7 mouse cellular contexts compared by ENCODE assay signal in the genomic region with DNA sequence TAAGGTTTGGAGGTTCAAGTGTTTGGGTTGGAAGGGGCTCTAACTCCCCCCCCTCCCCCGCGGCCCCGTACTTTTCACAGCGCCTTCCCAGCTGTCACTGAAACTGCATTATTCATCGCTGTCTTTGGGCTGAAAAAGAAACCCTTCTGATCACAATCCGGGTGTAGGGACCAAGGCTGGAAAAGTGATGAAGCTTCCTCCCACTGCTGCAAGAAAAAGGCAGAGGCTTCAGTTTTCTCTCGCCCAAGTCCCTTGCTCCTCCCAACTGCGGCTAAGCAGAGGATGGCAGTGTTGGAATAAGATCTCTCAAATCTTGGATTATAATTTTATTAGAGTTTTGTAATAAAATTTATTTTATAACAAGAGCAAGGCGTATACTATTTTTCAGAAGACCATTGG. TPM values are rescaled to one million over a fixed set of nuclear protein-coding genes. Genes with fewer than 3 reads are reported as not detected.
A peak's percentile ranks its signal among the peaks of the same experiment; 100 is the strongest.
DNase-seq lines count a peak whose midpoint lies in the region; ATAC-seq and TF ChIP-seq lines count a peak whose summit lies in the region.

No protein-coding gene starts in this region.

- no peak for ATAC-seq in neural tube, embryonic 11.5 days (ENCODE audit: insufficient read depth, low FRiP score, low TSS enrichment)
- peak; percentile 20; the same call in 1 of the 2 replicates for ATAC-seq in forebrain, embryonic 15.5 days (replicated peaks)

- peaks cover 2% of the 10 kb centered on the region; the same call in 1 of the 2 replicates for H3K4me1 ChIP-seq in neural tube, embryonic 11.5 days (ENCODE audit: control insufficient read depth, insufficient read depth, low read length)
- H3K4me1 ChIP-seq in forebrain, embryonic 15.5 days = peaks cover 34% of the 10 kb centered on the region
- H3K4me1 ChIP-seq in liver, adult 2 months (ENCODE audit: control insufficient read depth, insufficient read depth, low read length) = peaks cover 6% of the 10 kb centered on the region

- no peak for TF ChIP-seq CTCF in liver, adult 2 months (IDR thresholded peaks at IDR 0.05; ENCODE audit: low read depth, low read length)

- no peaks in the 10 kb centered on the region for H3K9me3 ChIP-seq in neural tube, embryonic 11.5 days (ENCODE audit: control insufficient read depth, low read length)
- no peaks in the 10 kb centered on the region for H3K9me3 ChIP-seq in forebrain, embryonic 15.5 days

- no peak for TF ChIP-seq POLR2A in liver, adult 2 months (IDR thresholded peaks at IDR 0.05; ENCODE audit: extremely low read depth, insufficient read depth, low read length)

- H3K79me2 ChIP-seq in liver, adult 2 months (ENCODE audit: control insufficient read depth, insufficient read depth, low read length) = no peaks in the 10 kb centered on the region

- H3K27ac ChIP-seq in neural tube, embryonic 11.5 days (ENCODE audit: low read depth, low read length) = peak overlapping the region; percentile 91
- peak overlapping the region; percentile 97 for H3K27ac ChIP-seq in forebrain, embryonic 15.5 days (replicated peaks)
- H3K27ac ChIP-seq in liver, adult 2 months (replicated peaks; ENCODE audit: insufficient read depth, low read depth, low read length) = peak overlapping the region; percentile 41

- no peaks in the 10 kb centered on the region for H3K27me3 ChIP-seq in neural tube, embryonic 11.5 days (ENCODE audit: control insufficient read depth, insufficient read depth, low read length)
- no peaks in the 10 kb centered on the region for H3K27me3 ChIP-seq in forebrain, embryonic 15.5 days
- no peaks in the 10 kb centered on the region for H3K27me3 ChIP-seq in liver, adult 2 months (ENCODE audit: control insufficient read depth, insufficient read depth, low read length)

- H3K4me3 ChIP-seq in neural tube, embryonic 11.5 days (ENCODE audit: low read depth, low read length) = peak overlapping the region; percentile 24
- H3K4me3 ChIP-seq in forebrain, embryonic 15.5 days = peak overlapping the region; percentile 40
- no peak overlapping the region for H3K4me3 ChIP-seq in liver, adult 2 months (ENCODE audit: insufficient read depth, low read depth, low read length)

- no peaks in the 10 kb centered on the region for H3K36me3 ChIP-seq in neural tube, embryonic 11.5 days (ENCODE audit: control insufficient read depth, insufficient read depth, low read length)
- no peaks in the 10 kb centered on the region for H3K36me3 ChIP-seq in forebrain, embryonic 15.5 days
- no peaks in the 10 kb centered on the region for H3K36me3 ChIP-seq in liver, adult 2 months (ENCODE audit: control insufficient read depth, insufficient read depth, low read length)

- no peak for DNase-seq in neural tube, embryonic 11.5 days (ENCODE audit: low spot score)
- no peak for DNase-seq in neural tube, embryonic 10.5 days (ENCODE audit: extremely low spot score, low spot score)
- DNase-seq in liver, adult 2 months (ENCODE audit: extremely low read depth, low read depth, low spot score) = no peak
- DNase-seq in right cerebral cortex, postnatal 14 days = no peak
- DNase-seq in gastrocnemius, postnatal 10 days = no peak
- no peak for DNase-seq in layer of hippocampus, postnatal 10 days (ENCODE audit: low spot score in 2 of 2)

- H3K9ac ChIP-seq in neural tube, embryonic 11.5 days (ENCODE audit: low read length) = 0 out of 2 replicates have a peak overlapping the region, but pooled peaks have one; percentile 12
- H3K9ac ChIP-seq in forebrain, embryonic 15.5 days (replicated peaks) = peak overlapping the region; percentile 62
- peak overlapping the region; percentile 67 for H3K9ac ChIP-seq in liver, adult 2 months (ENCODE audit: low read depth, low read length)

- peak overlapping the region; percentile 46 for H3K4me2 ChIP-seq in neural tube, embryonic 11.5 days (ENCODE audit: low read depth)
- H3K4me2 ChIP-seq in forebrain, embryonic 15.5 days (replicated peaks) = peak overlapping the region; percentile 59

- WGBS in neural tube, embryonic 11.5 days = 13% methylated on average over 9 of the region's 9 CpGs
- 3% methylated on average over 9 of the region's 9 CpGs for WGBS in forebrain, embryonic 15.5 days
- 10% methylated on average over 9 of the region's 9 CpGs for WGBS in liver, adult 2 months

RNA-seq across cellular contexts. Expression of a gene that starts 2.1 kb away (rescaled TPM):
- 40.8 and 43.5 TPM in 2 replicates for polyA plus RNA-seq in neural tube, embryonic 11.5 days (2014; fragmentation: Nextera tagmentation; extraction: Ambion mirVana)
- polyA plus RNA-seq in forebrain, embryonic 15.5 days (2015; fragmentation: Nextera tagmentation; extraction: Ambion mirVana) = 47.6 and 50.5 TPM in 2 replicates
- total RNA-seq in liver, adult 2 months (2014; rRNA removed) = 1.8 and 2.2 TPM in 2 replicates
- 3.3 and 4.7 TPM in 2 replicates for polyA plus RNA-seq in liver, adult 2 months (2012; rRNA removed)
- 1 to 10 TPM; 4.3 to 5.2 TPM for total RNA-seq in gastrocnemius, postnatal 10 days (2021)
- 10 to 100 TPM; 10.4 to 14.0 TPM for total RNA-seq in layer of hippocampus, postnatal 10 days (2021)

RNA-seq across cellular contexts. Expression of a gene that starts 13.1 kb away (rescaled TPM):
- 10.5 and 11.4 TPM in 2 replicates for polyA plus RNA-seq in neural tube, embryonic 11.5 days (2014; fragmentation: Nextera tagmentation; extraction: Ambion mirVana)
- polyA plus RNA-seq in forebrain, embryonic 15.5 days (2015; fragmentation: Nextera tagmentation; extraction: Ambion mirVana) = 12.8 and 15.4 TPM in 2 replicates
- 6.1 and 6.5 TPM in 2 replicates for total RNA-seq in liver, adult 2 months (2014; rRNA removed)
- polyA plus RNA-seq in liver, adult 2 months (2012; rRNA removed) = 10.5 and 11.2 TPM in 2 replicates
- 10 to 100 TPM; 12.6 to 13.9 TPM for total RNA-seq in gastrocnemius, postnatal 10 days (2021)
- 10 to 100 TPM; 24.2 to 24.9 TPM for total RNA-seq in layer of hippocampus, postnatal 10 days (2021)

RNA-seq across cellular contexts. Expression of a gene that starts 15.6 kb away (rescaled TPM):
- 112 TPM in 2 replicates for polyA plus RNA-seq in neural tube, embryonic 11.5 days (2014; fragmentation: Nextera tagmentation; extraction: Ambion mirVana)
- 179 and 188 TPM in 2 replicates for polyA plus RNA-seq in forebrain, embryonic 15.5 days (2015; fragmentation: Nextera tagmentation; extraction: Ambion mirVana)
- 5.2 and 6.4 TPM in 2 replicates for total RNA-seq in liver, adult 2 months (2014; rRNA removed)
- polyA plus RNA-seq in liver, adult 2 months (2012; rRNA removed) = 21.7 and 36.9 TPM in 2 replicates
- 10 to 100 TPM; 52.4 to 55.8 TPM for total RNA-seq in gastrocnemius, postnatal 10 days (2021)
- 1,000 to 10,000 TPM in 1 of 2 experiments, 100 to 1,000 TPM in 1; 909 to 1,029 TPM for total RNA-seq in layer of hippocampus, postnatal 10 days (2021)

RNA-seq across cellular contexts. Expression of a gene that starts 22.4 kb away (rescaled TPM):
- 10.7 and 10.9 TPM in 2 replicates for polyA plus RNA-seq in neural tube, embryonic 11.5 days (2014; fragmentation: Nextera tagmentation; extraction: Ambion mirVana)
- polyA plus RNA-seq in forebrain, embryonic 15.5 days (2015; fragmentation: Nextera tagmentation; extraction: Ambion mirVana) = 7.6 and 8.2 TPM in 2 replicates
- total RNA-seq in liver, adult 2 months (2014; rRNA removed) = 8.0 and 9.0 TPM in 2 replicates
- polyA plus RNA-seq in liver, adult 2 months (2012; rRNA removed) = 4.6 and 6.9 TPM in 2 replicates
- 10 to 100 TPM; 17.5 to 78.6 TPM for total RNA-seq in gastrocnemius, postnatal 10 days (2021)
- 10 to 100 TPM; 54.4 to 67.2 TPM for total RNA-seq in layer of hippocampus, postnatal 10 days (2021)

RNA-seq across cellular contexts. Expression of a gene that starts 27.2 kb away (rescaled TPM):
- 154 and 155 TPM in 2 replicates for polyA plus RNA-seq in neural tube, embryonic 11.5 days (2014; fragmentation: Nextera tagmentation; extraction: Ambion mirVana)
- 68.3 and 81.8 TPM in 2 replicates for polyA plus RNA-seq in forebrain, embryonic 15.5 days (2015; fragmentation: Nextera tagmentation; extraction: Ambion mirVana)
- total RNA-seq in liver, adult 2 months (2014; rRNA removed) = 0.37 and 1.2 TPM in 2 replicates
- 0.34 and 0.66 TPM in 2 replicates for polyA plus RNA-seq in liver, adult 2 months (2012; rRNA removed)
- total RNA-seq in gastrocnemius, postnatal 10 days (2021) = 10 to 100 TPM; 10.2 to 11.6 TPM
- 1 to 10 TPM; 5.3 to 6.0 TPM for total RNA-seq in layer of hippocampus, postnatal 10 days (2021)

Comparison
In these comparisons a context has a peak if more than half of its experiments do, and no peak if none do; other contexts are left out.
1. H3K27ac ChIP-seq: peak in every context shown above with its lines; median percentile 97 in forebrain, embryonic 15.5 days; 91 in neural tube, embryonic 11.5 days; 41 in liver, adult 2 months.
2. H3K9ac ChIP-seq: peak in every context shown above with its lines; median percentile 67 in liver, adult 2 months; 62 in forebrain, embryonic 15.5 days; 12 in neural tube, embryonic 11.5 days.
3. RNA of a gene that starts 15.6 kb away (total RNA-seq): 909 to 1,029 TPM in layer of hippocampus, postnatal 10 days; 52.4 to 55.8 TPM in gastrocnemius, postnatal 10 days and 5.2 to 6.4 TPM in liver, adult 2 months; every median in the first group is over 10 times any median in the second.